Mouse (Mus musculus): Measurements from ENCODE around the gene Plin4. TPM values are rescaled to one million over a fixed set of nuclear protein-coding genes. Genes with fewer than 3 reads are reported as not detected.

The Plin4 gene
- polyA plus RNA-seq (2012; rRNA removed), result 6.2 and 8.9 TPM in 2 replicates

DNA sequence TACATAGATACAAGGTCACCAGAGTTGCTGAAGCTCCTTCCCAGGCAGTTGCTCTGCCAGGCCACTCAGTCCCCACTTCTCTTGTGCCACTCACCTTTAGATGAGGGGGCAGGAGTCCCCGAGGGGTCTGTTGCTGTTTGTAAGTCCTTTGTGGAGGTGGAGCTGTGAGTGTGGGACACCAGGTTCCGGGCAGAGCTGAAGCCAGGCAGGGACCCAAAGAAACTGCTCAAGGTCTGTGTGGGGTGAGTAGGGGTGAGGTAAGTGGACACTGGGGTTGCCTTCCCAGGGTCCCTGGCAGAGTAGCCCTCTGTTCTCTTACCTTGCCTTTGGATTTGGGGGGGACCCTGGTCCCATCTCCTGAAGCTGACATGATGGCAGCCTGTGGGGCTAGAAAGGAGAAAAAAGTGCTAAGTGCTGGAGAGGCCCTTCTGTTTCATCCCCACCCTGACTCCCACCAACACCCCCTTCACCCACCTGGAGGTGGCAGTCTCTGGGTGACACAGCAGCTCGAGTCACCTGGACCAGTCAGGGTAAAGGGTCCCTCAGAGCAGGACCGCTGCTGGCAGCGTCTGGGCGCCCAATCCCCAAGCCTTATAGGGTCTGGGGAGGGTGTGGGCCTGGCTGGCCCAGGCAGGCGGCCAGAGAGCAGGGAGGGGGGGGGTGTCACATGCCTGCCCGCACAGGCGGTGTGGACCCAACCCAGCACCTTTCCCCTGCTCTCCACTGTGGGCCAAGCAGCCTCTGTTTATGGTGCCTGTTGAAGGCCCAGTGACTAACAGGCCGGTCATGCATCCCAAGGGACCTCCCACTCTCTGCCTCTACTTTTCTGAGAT, at the start of gene Plin4:
Plin4 (minus strand) TSS at position 585 of the 833 bp plus-strand sequence.
- TF ChIP-seq CTCF (IDR thresholded peaks at IDR 0.05; ENCODE audit: extremely low read depth, insufficient read length, insufficient replicate concordance, low read depth, low read length) (no peak), POLR2A (IDR thresholded peaks at IDR 0.05; ENCODE audit: low read depth, low read length) (no peak)
- no peaks in the 10 kb centered on the region for H3K36me3 ChIP-seq (ENCODE audit: control insufficient read depth, insufficient read depth, low read length)
- no peaks in the 10 kb centered on the region for H3K4me1 ChIP-seq (ENCODE audit: control insufficient read depth, insufficient read depth, insufficient read length, low read length)
- no peaks in the 10 kb centered on the region for H3K27me3 ChIP-seq (ENCODE audit: control insufficient read depth, insufficient read depth, low read length)
- H3K4me3 ChIP-seq (ENCODE audit: low read depth, low read length), result peak within 1 kb of the TSS; percentile 31
- H3K27ac ChIP-seq (ENCODE audit: insufficient read depth, low read depth, low read length), result peak within 1 kb of the TSS; percentile 22
- 67% methylated on average over 10 of the region's 10 CpGs for WGBS

DNA sequence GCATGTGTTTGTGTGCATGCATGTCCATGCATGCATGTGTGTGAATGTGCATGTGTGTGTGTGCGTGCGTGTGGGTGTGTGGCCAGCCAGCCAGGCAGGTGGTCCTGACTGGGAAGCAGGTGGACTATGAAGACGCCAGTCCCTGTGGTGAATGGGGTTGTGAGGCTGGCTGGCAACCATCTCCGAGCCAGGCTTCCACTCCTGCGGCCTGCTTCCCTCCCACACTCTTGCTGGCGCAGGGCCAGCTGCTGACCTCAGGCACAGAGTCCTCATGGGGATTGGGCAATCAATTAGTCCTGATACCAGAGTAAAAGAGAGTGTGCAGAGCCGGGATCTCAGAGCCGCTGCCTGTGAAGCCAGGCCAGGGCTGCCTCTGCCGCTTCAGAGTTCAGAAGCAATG, 44.0 kb upstream of the Plin4 start:
- 21% methylated on average over 9 of the region's 9 CpGs for WGBS
- no peak overlapping the region for H3K4me3 ChIP-seq (ENCODE audit: low read depth, low read length)
- peaks cover 7% of the 10 kb centered on the region; the same call in 1 of the 2 replicates for H3K27me3 ChIP-seq (ENCODE audit: control insufficient read depth, insufficient read depth, low read length)
- no peaks in the 10 kb centered on the region for H3K36me3 ChIP-seq (ENCODE audit: control insufficient read depth, insufficient read depth, low read length)
- peaks cover 12% of the 10 kb centered on the region for H3K4me1 ChIP-seq (ENCODE audit: control insufficient read depth, insufficient read depth, insufficient read length, low read length)
- no peak overlapping the region for H3K27ac ChIP-seq (ENCODE audit: insufficient read depth, low read depth, low read length)
- TF ChIP-seq POLR2A (IDR thresholded peaks at IDR 0.05; ENCODE audit: low read depth, low read length), result no peak
- TF ChIP-seq CTCF (IDR thresholded peaks at IDR 0.05; ENCODE audit: extremely low read depth, insufficient read length, insufficient replicate concordance, low read depth, low read length), result no peak

DNA sequence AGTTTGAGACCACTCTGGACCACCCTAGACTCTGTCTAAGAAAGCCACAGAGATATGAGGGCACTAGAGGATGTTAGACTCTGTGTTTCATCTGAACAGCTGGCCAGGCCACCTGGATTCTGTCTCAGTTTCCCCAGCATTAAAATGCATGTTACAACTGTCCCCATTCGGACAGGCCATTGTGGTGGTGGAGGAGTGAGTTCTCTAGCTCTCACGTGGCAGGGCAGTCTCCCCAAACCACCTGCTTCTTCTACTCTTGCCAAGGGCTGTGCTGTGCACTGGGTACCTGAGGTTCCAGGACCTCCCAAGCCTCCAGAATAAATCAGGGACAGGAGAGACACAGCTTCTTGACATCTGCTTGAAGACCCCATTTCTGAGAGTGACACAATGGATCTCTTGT, 40.3 kb upstream of the Plin4 start:
- peaks cover 12% of the 10 kb centered on the region for H3K4me1 ChIP-seq (ENCODE audit: control insufficient read depth, insufficient read depth, insufficient read length, low read length)
- H3K4me3 ChIP-seq (ENCODE audit: low read depth, low read length), result no peak overlapping the region
- no peaks in the 10 kb centered on the region for H3K36me3 ChIP-seq (ENCODE audit: control insufficient read depth, insufficient read depth, low read length)
- 65% methylated on average over 2 of the region's 2 CpGs for WGBS
- TF ChIP-seq POLR2A (IDR thresholded peaks at IDR 0.05; ENCODE audit: low read depth, low read length) (no peak), CTCF (IDR thresholded peaks at IDR 0.05; ENCODE audit: extremely low read depth, insufficient read length, insufficient replicate concordance, low read depth, low read length) (no peak)
- peaks cover 10% of the 10 kb centered on the region; the same call in 1 of the 2 replicates for H3K27me3 ChIP-seq (ENCODE audit: control insufficient read depth, insufficient read depth, low read length)
- no peak overlapping the region for H3K27ac ChIP-seq (ENCODE audit: insufficient read depth, low read depth, low read length)

DNA sequence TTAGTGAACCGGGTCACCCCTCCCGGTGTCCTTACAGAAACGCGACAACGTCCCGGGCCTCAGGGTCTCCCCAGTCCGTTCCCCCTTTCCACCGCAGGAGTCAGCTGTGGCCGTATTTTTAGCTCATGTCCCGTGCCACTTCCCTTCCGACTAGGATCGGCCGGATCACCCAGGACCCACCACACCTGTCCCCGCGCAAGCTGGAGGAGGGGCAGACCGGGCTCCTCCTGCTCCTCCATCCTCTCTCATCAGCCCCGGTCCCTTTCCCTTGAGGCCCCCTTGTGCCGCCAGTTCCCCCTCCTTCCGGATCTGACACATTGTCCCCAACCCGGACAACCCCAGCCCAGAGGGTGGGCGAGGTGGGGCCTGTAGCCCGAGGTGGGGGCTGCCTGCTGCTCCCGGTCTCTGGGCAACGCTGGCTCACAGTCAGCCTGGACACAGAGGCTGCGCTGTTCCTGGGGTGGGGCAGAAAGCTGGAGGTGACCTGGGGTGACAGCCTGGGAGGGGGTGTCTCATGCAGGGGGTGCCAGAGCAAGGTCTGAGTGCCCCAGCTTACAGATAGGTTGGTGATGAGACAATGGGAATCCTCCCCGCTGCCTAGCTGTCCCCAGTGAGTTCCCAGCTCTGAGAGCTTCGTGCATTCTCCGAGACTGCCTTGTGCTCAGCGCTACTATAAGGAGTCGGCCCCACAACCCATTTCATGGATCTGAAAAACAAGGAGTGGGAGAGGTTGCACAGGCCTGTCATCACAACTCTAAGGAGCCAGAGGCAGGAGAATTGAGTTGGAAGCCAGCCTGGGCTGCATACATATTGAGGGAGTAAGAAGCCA, 39.4 kb upstream of the Plin4 start:
- Histone ChIP-seq H3K4me1 (ENCODE audit: control insufficient read depth, insufficient read depth, insufficient read length, low read length) (peaks cover 10% of the 10 kb centered on the region), H3K4me3 (ENCODE audit: low read depth, low read length) (no peak overlapping the region), H3K36me3 (ENCODE audit: control insufficient read depth, insufficient read depth, low read length) (no peaks in the 10 kb centered on the region), H3K27ac (ENCODE audit: insufficient read depth, low read depth, low read length) (no peak overlapping the region), H3K27me3 (ENCODE audit: control insufficient read depth, insufficient read depth, low read length) (peaks cover 10% of the 10 kb centered on the region; the same call in 1 of the 2 replicates)
- WGBS, result 5% methylated on average over 30 of the region's 30 CpGs
- TF ChIP-seq CTCF (IDR thresholded peaks at IDR 0.05; ENCODE audit: extremely low read depth, insufficient read length, insufficient replicate concordance, low read depth, low read length) (no peak), POLR2A (IDR thresholded peaks at IDR 0.05; ENCODE audit: low read depth, low read length) (no peak)

DNA sequence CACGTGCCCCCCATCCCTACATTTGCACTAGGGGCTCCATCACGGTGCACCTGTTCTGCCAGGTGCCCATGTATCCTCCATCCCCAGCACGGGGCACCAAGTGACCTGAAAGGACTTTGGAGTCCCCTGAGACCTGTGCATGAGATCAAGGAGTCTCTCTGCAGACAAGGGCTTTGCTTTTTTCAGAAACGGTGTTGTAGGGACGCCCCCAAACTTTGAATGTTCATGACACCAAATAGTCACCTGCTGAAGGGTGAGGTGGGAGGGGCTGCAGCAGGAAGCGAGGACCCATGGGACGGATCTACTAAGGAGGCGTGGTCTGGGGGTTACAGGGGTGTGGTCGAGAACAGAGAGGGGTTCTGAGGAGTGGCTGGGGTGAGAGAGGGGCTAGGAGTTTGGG, 38.7 kb upstream of the Plin4 start:
- no peak overlapping the region for H3K27ac ChIP-seq (ENCODE audit: insufficient read depth, low read depth, low read length)
- no peaks in the 10 kb centered on the region for H3K36me3 ChIP-seq (ENCODE audit: control insufficient read depth, insufficient read depth, low read length)
- WGBS, result 26% methylated on average over 9 of the region's 9 CpGs
- H3K4me1 ChIP-seq (ENCODE audit: control insufficient read depth, insufficient read depth, insufficient read length, low read length), result peaks cover 5% of the 10 kb centered on the region; the same call in 1 of the 2 replicates
- peaks cover 17% of the 10 kb centered on the region; the same call in 1 of the 2 replicates for H3K27me3 ChIP-seq (ENCODE audit: control insufficient read depth, insufficient read depth, low read length)
- H3K4me3 ChIP-seq (ENCODE audit: low read depth, low read length), result no peak overlapping the region
- TF ChIP-seq POLR2A (IDR thresholded peaks at IDR 0.05; ENCODE audit: low read depth, low read length) (no peak), CTCF (IDR thresholded peaks at IDR 0.05; ENCODE audit: extremely low read depth, insufficient read length, insufficient replicate concordance, low read depth, low read length) (no peak)

DNA sequence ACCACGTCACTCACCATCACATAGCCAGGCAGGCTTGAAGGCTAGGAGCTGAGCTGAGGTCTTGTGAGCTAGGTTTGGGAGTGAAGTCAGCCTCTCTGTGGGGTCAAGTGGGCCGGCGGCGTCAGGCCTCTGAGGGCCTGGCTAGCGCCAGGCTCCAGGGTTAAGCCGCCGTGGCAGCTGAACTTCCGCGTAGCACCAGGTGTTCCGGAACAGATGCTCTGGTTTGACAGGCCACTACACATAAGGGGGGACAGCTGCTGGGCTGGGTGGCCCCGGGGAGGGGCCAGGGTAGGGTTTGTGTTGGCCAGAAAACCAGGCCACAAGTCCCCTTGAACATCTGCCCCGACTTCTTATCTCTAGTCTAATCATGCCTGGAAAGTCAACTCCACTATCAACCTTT, 37.8 kb upstream of the Plin4 start:
- H3K27ac ChIP-seq (ENCODE audit: insufficient read depth, low read depth, low read length), result no peak overlapping the region
- H3K4me3 ChIP-seq (ENCODE audit: low read depth, low read length), result no peak overlapping the region
- 63% methylated on average over 12 of the region's 12 CpGs for WGBS
- H3K27me3 ChIP-seq (ENCODE audit: control insufficient read depth, insufficient read depth, low read length), result peaks cover 23% of the 10 kb centered on the region
- no peaks in the 10 kb centered on the region for H3K36me3 ChIP-seq (ENCODE audit: control insufficient read depth, insufficient read depth, low read length)
- no peak for TF ChIP-seq CTCF (IDR thresholded peaks at IDR 0.05; ENCODE audit: extremely low read depth, insufficient read length, insufficient replicate concordance, low read depth, low read length)
- peaks cover 5% of the 10 kb centered on the region; the same call in 1 of the 2 replicates for H3K4me1 ChIP-seq (ENCODE audit: control insufficient read depth, insufficient read depth, insufficient read length, low read length)

DNA sequence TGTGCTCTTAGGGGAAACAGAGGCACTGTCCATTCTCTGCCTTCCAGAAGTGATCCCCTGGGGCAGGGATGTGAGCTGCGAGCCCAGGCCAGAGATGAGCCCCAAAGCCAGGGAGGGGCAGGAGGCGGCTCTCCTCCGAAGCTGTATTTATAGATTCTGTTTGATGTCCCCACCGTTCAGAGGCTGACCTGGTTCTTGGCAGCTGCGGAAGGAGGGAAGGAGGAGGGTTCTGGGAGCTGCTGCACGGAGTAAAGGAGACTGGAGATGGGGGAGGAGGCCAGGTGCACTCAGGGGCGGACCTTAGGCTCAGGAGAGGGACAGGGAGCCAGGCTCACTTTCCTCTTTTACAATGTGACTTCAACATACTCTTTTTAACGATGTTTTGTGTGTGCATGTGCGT, 36.5 kb upstream of the Plin4 start:
- no peak for TF ChIP-seq POLR2A (IDR thresholded peaks at IDR 0.05; ENCODE audit: low read depth, low read length)
- TF ChIP-seq CTCF (IDR thresholded peaks at IDR 0.05; ENCODE audit: extremely low read depth, insufficient read length, insufficient replicate concordance, low read depth, low read length), result no peak
- H3K27ac ChIP-seq (ENCODE audit: insufficient read depth, low read depth, low read length), result no peak overlapping the region
- H3K27me3 ChIP-seq (ENCODE audit: control insufficient read depth, insufficient read depth, low read length), result peaks cover 35% of the 10 kb centered on the region
- H3K4me3 ChIP-seq (ENCODE audit: low read depth, low read length), result no peak overlapping the region
- no peaks in the 10 kb centered on the region for H3K36me3 ChIP-seq (ENCODE audit: control insufficient read depth, insufficient read depth, low read length)
- H3K4me1 ChIP-seq (ENCODE audit: control insufficient read depth, insufficient read depth, insufficient read length, low read length), result peaks cover 11% of the 10 kb centered on the region; the same call in 1 of the 2 replicates
- WGBS, result 23% methylated on average over 9 of the region's 9 CpGs

Measured in small intestine, adult 2 months (tissue).